Mouse (Mus musculus) liver, embryonic 16.5 days (tissue): ENCODE measurements around the gene Utp18. TPM values are rescaled to one million over a fixed set of nuclear protein-coding genes. Genes with fewer than 3 reads are reported as not detected.
"Not testable (repeated sequence)": the region's sequence is repeated elsewhere in the genome, so short reads cannot be mapped to it uniquely, and the experiment has no call there.

ENCODE experiments used
- ATAC-seq: fragments of 200-750 bp; cut with Nextera tagmentation; 2 replicates; pipeline ENCODE4 v1.8.0; 2017; ENCODE audit warnings: low read depth, mild to moderate bottlenecking, moderate number of reproducible peaks, moderate library complexity
- H3K27ac ChIP-seq: fragments of 300-500 bp; sonication (generic); 2 replicates; pipeline ENCODE4 v1.5.1; 2014; ENCODE audit warnings: mild to moderate bottlenecking, low read length
- H3K27me3 ChIP-seq: fragments of 300-500 bp; sonication (generic); 2 replicates; pipeline ENCODE4 v1.6.1; 2014; ENCODE audit warnings: low read depth, low read length, mixed read lengths; ENCODE audit not compliant: control insufficient read depth, insufficient read depth
- H3K36me3 ChIP-seq: fragments of 300-500 bp; sonication (generic); 2 replicates; pipeline ENCODE4 v1.6.1; 2014; ENCODE audit warnings: mild to moderate bottlenecking; ENCODE audit not compliant: control insufficient read depth, insufficient read depth
- H3K4me1 ChIP-seq: fragments of 300-500 bp; sonication (generic); 2 replicates; pipeline ENCODE4 v1.6.1; 2014; ENCODE audit warnings: low read depth, low read length, mixed read lengths; ENCODE audit not compliant: control insufficient read depth
- H3K4me2 ChIP-seq: fragments of 300-500 bp; sonication (generic); 2 replicates; pipeline ENCODE4 v1.6.1; 2014; ENCODE audit warnings: low read depth, low read length, mixed read lengths
- H3K4me3 ChIP-seq: fragments of 300-500 bp; sonication (generic); 2 replicates; pipeline ENCODE4 v1.5.1; 2014; ENCODE audit warnings: low read depth, mild to moderate bottlenecking, low read length
- H3K9ac ChIP-seq: fragments of 300-500 bp; sonication (generic); 2 replicates; pipeline ENCODE4 v1.6.1; 2014; ENCODE audit warnings: low read depth, low read length
- H3K9me3 ChIP-seq: fragments of 300-500 bp; sonication (generic); replicated peaks from 2 replicates; pipeline ENCODE4 v1.6.1; 2016; ENCODE audit warnings: low read length; ENCODE audit not compliant: control insufficient read depth
- WGBS: fragments of 180-500 bp; shearing (Covaris S2); extraction: QIAGEN DNeasy Blood & Tissue Kit; methylation state at CpG from one replicate; pipeline ENCODE4 v1.1.7; 2014; ENCODE audit not compliant: insufficient replicate concordance; 5-methylcytosine and 5-hydroxymethylcytosine counted together
- polyA plus RNA-seq: library from polyadenylated mRNA; unstranded; fragments of >200 nt; fragmentation: Nextera tagmentation; extraction: Ambion mirVana; gene quantifications from 2 replicates; pipeline ENCODE4 v1.2.1, GENCODE M21; 2015

The Utp18 gene
- polyA plus RNA-seq, result 8.7 and 9.4 TPM in 2 replicates

DNA sequence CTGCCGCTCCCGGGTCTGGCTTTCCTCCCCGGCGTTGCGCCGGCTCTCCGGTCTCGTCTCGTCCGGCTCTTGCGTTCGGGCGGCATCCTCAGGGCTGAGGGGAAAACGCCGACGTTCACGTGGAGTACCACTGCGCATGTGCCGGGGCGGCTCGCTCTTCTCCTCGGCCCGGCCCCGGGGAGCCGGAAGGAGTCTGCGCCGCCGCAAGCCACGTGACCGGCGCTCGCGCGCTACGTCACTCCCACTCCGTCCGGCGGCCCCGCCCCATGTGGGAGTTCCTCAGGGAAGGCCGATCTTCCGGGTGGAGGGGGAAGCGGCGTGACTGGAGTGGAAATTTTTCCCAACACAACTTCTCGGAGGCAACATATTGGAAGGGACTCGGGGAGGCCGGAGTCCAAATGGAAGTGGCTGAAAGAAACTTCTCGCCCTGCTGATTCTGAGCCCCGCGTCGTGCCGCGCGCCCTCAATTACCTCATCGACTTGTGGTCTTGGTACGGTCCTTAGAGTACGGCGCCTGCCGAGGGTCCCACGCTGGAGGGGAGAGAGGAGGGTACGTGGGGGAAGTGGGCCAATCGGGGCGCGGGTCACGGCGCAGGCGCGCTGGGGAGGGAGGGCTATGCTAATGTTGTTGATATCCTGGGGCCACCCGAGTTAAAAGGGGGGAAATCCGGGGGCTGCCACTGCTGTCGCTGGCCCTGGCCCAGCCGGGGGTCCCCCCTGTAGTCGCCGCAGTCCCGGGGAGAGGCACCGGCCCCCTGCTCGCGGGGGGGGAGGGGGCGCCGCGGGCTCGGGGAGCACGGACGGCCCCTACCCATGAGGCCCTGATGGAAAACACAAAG, at the start of gene Utp18, which contains the start of gene Mbtd1:
Gene Utp18, minus strand, starts transcription at position 195 of the 839 bp plus-strand sequence.
Gene Mbtd1, plus strand, starts transcription at position 281 of the 839 bp plus-strand sequence.
- Histone ChIP-seq H3K4me3 (peak within 1 kb of the TSS; percentile 97), H3K9me3 (no peaks in the 10 kb centered on the region), H3K4me1 (peaks cover 20% of the 10 kb centered on the region), H3K27ac (peak within 1 kb of the TSS; percentile 97), H3K36me3 (no peaks in the 10 kb centered on the region), H3K27me3 (no peaks in the 10 kb centered on the region), H3K9ac (peak within 1 kb of the TSS; percentile 93), H3K4me2 (peak within 1 kb of the TSS; percentile 94)
- peak; percentile 93 for ATAC-seq
- under 1% methylated on average over 75 of the region's 83 CpGs for WGBS

DNA sequence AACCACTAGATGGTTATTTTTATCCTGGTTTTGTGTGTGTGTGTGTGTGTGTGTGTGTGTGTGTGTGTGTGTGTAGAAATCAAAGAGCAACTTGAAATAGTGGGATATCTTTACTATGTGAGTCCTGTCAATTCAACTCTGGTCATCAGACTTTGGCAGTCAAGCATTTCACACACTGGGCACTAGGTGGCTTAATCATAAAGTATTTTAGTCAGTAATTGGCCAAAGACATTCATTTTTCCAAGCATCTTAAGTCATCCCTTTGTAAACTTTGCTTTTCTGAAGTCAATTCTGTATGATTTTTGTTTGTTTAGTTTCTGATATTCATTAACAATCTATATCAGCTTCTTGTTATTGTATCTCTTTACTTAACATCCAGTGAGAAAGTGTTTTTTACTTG, 43.5 kb upstream of the Utp18 start:
- no peaks in the 10 kb centered on the region for H3K4me1 ChIP-seq
- no peak overlapping the region for H3K9ac ChIP-seq
- H3K27ac ChIP-seq, result no peak overlapping the region
- peaks cover 13% of the 10 kb centered on the region for H3K36me3 ChIP-seq
- H3K4me2 ChIP-seq, result no peak overlapping the region
- ATAC-seq, result no peak
- no peaks in the 10 kb centered on the region for H3K9me3 ChIP-seq
- H3K4me3 ChIP-seq, result no peak overlapping the region
- H3K27me3 ChIP-seq, result no peaks in the 10 kb centered on the region

- WGBS, result 76% methylated on average over 2 of the region's 2 CpGs
- H3K4me2 ChIP-seq, H3K4me1 ChIP-seq, H3K9ac ChIP-seq, H3K4me3 ChIP-seq, H3K9me3 ChIP-seq, ATAC-seq, H3K27ac ChIP-seq, H3K27me3 ChIP-seq, H3K36me3 ChIP-seq: not testable (repeated sequence)
Observed at GRCm38 (mm10) chr11:93915019-93915418, 29.5 kb upstream of the Utp18 start.

DNA sequence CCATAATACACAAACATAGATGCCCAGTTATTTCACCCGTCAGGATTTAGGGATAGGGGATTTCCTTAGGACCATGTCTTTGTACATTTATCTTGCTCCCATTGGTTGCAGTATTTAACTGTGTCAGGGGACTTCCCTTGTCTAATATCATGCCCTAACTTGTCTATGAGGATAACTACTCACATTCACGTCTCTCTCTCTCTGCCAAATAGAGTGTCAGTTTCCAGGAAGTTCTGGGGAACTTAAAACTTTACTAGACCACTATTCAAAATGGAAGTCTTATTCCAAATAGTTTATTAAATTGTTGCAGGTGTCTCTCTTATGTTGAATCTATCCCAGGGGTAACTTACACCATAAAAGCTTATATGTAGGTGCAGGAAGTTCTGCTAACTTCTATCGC, 26.0 kb upstream of the Utp18 start:
- no peak for ATAC-seq
- Histone ChIP-seq H3K36me3 (peaks cover 5% of the 10 kb centered on the region), H3K27ac (no peak overlapping the region), H3K9ac (no peak overlapping the region), H3K4me3 (no peak overlapping the region), H3K4me2 (no peak overlapping the region), H3K27me3 (no peaks in the 10 kb centered on the region), H3K4me1 (no peaks in the 10 kb centered on the region), H3K9me3 (no peaks in the 10 kb centered on the region)
- WGBS, result 85% methylated on average over 3 of the region's 3 CpGs

GRCm38 (mm10) chr11:93908829-93909228, 23.3 kb upstream of the Utp18 start:
- Histone ChIP-seq H3K4me3 (no peak overlapping the region), H3K4me1 (no peaks in the 10 kb centered on the region), H3K9ac (no peak overlapping the region), H3K27ac (no peak overlapping the region), H3K9me3 (no peaks in the 10 kb centered on the region), H3K4me2 (no peak overlapping the region), H3K27me3 (no peaks in the 10 kb centered on the region), H3K36me3 (peaks cover 5% of the 10 kb centered on the region)
- ATAC-seq, result no peak
- 70% methylated on average over 9 of the region's 9 CpGs for WGBS

DNA sequence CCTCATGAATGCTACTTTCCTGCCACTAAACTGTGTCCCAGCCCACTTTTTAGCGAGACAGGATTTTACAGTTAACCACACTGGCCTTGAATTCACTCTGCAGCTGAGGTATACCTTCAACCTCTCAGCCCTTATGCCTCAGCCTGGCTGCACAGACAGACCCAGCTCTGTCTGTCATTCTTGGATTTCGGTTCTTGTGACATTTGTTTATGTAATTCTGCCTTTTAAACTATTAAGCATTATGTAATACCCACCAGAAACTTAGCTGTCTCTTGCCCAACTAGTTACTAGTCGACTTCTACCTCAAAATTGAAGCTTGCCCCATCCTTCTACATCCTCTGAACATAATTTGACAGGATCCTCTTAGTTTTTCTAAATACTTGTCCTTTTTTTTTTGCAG, 22.3 kb upstream of the Utp18 start:
- H3K27ac ChIP-seq, result no peak overlapping the region
- no peaks in the 10 kb centered on the region for H3K9me3 ChIP-seq
- no peak overlapping the region for H3K4me2 ChIP-seq
- no peaks in the 10 kb centered on the region for H3K27me3 ChIP-seq
- 62% methylated on average over 3 of the region's 3 CpGs for WGBS
- H3K4me3 ChIP-seq, result no peak overlapping the region
- no peaks in the 10 kb centered on the region for H3K4me1 ChIP-seq
- no peak for ATAC-seq
- no peak overlapping the region for H3K9ac ChIP-seq
- peaks cover 3% of the 10 kb centered on the region for H3K36me3 ChIP-seq

GRCm38 (mm10) chr11:93906834-93907233, 21.3 kb upstream of the Utp18 start:
- Histone ChIP-seq H3K9ac (no peak overlapping the region), H3K4me2 (no peak overlapping the region), H3K27me3 (no peaks in the 10 kb centered on the region), H3K4me1 (no peaks in the 10 kb centered on the region), H3K4me3 (no peak overlapping the region), H3K9me3 (no peaks in the 10 kb centered on the region), H3K36me3 (peaks cover 3% of the 10 kb centered on the region), H3K27ac (no peak overlapping the region)
- WGBS, result 57% methylated on average over 4 of the region's 4 CpGs
- no peak for ATAC-seq

DNA sequence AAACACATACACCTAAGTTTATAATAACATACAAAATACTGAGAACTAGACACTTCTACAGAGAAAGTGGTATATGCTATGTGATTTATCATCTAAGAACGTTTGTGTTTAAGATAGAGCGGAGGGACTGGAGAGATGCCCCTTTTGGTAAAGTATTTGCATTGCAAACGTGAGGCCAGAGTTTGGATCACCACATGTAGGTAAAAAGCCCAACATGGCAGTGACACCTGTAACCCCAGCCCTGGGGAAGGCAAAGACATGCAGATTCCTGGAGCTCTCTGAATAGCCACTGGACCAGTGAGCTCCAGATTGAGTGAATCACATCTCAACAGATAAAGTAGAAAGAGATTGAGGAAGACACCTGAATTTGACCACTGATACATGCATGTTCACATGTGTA, 12.2 kb upstream of the Utp18 start:
- no peak overlapping the region for H3K4me3 ChIP-seq
- no peaks in the 10 kb centered on the region for H3K9me3 ChIP-seq
- H3K4me2 ChIP-seq, result no peak overlapping the region
- H3K36me3 ChIP-seq, result no peaks in the 10 kb centered on the region; the same call in 1 of the 2 replicates
- 68% methylated on average over 3 of the region's 3 CpGs for WGBS
- H3K27me3 ChIP-seq, result no peaks in the 10 kb centered on the region
- H3K27ac ChIP-seq, result no peak overlapping the region
- H3K9ac ChIP-seq, result no peak overlapping the region
- no peaks in the 10 kb centered on the region for H3K4me1 ChIP-seq
- no peak for ATAC-seq

- WGBS, result 6% methylated on average over 4 of the region's 4 CpGs
- H3K27ac ChIP-seq, result peak overlapping the region; percentile 97
Observed at GRCm38 (mm10) chr11:93887080-93887447, 1.5 kb upstream of the Utp18 start.

More at GRCm38 (mm10) chr11:93887080-93887447, 1.5 kb upstream of the Utp18 start:
- H3K4me3 ChIP-seq, result peak overlapping the region; percentile 97
- H3K4me2 ChIP-seq, result peak overlapping the region; percentile 94
- peak overlapping the region; percentile 93 for H3K9ac ChIP-seq
- H3K4me1 ChIP-seq, result peaks cover 20% of the 10 kb centered on the region
- no peak for ATAC-seq
- no peaks in the 10 kb centered on the region for H3K9me3 ChIP-seq
- H3K27me3 ChIP-seq, result no peaks in the 10 kb centered on the region
- H3K36me3 ChIP-seq, result no peaks in the 10 kb centered on the region
